Mouse (Mus musculus): ENCODE measurements around the gene Gabarapl2. TPM values are rescaled to one million over a fixed set of nuclear protein-coding genes. Genes with fewer than 3 reads are reported as not detected.

Gabarapl2 gene
- polyA plus RNA-seq, 1 experiment from 2014 or later, result 525 TPM

DNA sequence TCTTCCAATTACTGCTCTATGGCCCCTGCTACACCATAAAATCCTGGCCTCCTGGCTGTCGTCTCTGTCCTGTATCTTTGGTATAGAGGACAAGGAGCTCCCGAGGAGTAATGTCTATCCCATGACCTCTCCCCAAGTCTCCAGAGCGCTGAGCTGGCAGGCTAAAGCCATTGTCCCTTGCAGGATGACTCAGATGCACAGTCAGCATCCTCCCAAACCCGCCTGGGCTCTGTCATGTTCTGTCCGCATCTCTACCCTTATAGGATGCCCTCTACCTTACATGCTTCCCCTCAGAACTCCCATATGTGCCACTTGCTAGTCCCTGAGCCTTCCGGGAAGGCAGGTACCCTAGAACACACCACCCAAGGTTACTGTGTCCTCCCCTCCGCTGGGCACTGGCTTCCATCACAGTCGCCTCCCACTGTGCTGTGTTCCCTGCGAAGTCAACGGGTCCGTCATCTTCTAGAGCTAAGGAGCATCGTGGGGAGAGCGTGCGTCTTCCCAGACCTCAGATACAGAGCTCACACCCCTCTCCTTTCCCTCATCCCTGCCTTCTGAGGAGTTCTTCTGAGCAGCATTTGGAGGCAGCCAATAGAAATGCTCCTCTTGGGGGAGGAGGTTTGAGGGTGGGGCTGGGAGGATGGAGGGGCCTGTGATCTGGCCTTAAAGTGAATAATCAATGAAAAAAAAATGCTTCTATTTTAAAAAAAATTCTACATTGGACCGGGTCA, 20.3 kb downstream of the Gabarapl2 start:
- no peak for DNase-seq (ENCODE audit: low spot score)
- Histone ChIP-seq H3K4me3 (ENCODE audit: low read depth, low read length) (no peak overlapping the region), H3K27ac (ENCODE audit: low read depth, low read length) (no peak overlapping the region), H3K9me3 (replicated peaks; ENCODE audit: control insufficient read depth, low read length) (no peaks in the 10 kb centered on the region), H3K9ac (ENCODE audit: low read length) (no peak overlapping the region), H3K27me3 (replicated peaks; ENCODE audit: control insufficient read depth, insufficient read depth, low read length) (no peaks in the 10 kb centered on the region), H3K4me2 (ENCODE audit: low read length) (no peak overlapping the region), H3K36me3 (ENCODE audit: control insufficient read depth, insufficient read depth, low read length) (peaks cover 18% of the 10 kb centered on the region), H3K4me1 (ENCODE audit: control insufficient read depth, insufficient read depth, low read length) (no peaks in the 10 kb centered on the region)
- ATAC-seq, result no peak
- 73% methylated on average over 15 of the region's 15 CpGs for WGBS

DNA sequence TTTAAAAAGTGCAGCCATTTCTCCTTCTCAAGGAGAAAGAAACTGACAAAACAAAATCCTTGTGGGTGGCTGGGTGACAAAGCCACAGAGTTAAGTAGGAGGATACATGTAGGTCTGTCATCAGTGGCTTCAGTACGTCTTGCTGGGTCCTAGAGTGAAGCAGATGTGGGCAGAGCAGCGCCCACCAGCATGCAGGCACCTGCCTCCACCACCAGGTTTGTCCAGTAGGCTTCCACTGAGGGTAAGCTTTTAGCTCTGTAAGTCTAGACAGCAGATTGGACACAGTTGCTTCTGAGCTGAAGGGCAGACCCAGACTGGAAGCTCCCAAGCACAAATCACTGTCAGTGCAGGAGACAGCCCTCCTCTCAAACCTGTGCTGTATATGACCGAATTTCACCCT, 20.8 kb downstream of the Gabarapl2 start:
- H3K36me3 ChIP-seq (ENCODE audit: control insufficient read depth, insufficient read depth, low read length), result peaks cover 13% of the 10 kb centered on the region
- WGBS, result 71% methylated on average over 3 of the region's 3 CpGs
- no peak overlapping the region for H3K4me3 ChIP-seq (ENCODE audit: low read depth, low read length)
- no peak for DNase-seq (ENCODE audit: low spot score)
- H3K4me2 ChIP-seq (ENCODE audit: low read length), result no peak overlapping the region
- H3K9me3 ChIP-seq (replicated peaks; ENCODE audit: control insufficient read depth, low read length), result no peaks in the 10 kb centered on the region
- H3K4me1 ChIP-seq (ENCODE audit: control insufficient read depth, insufficient read depth, low read length), result no peaks in the 10 kb centered on the region
- H3K27me3 ChIP-seq (replicated peaks; ENCODE audit: control insufficient read depth, insufficient read depth, low read length), result no peaks in the 10 kb centered on the region
- H3K27ac ChIP-seq (ENCODE audit: low read depth, low read length), result no peak overlapping the region
- H3K9ac ChIP-seq (ENCODE audit: low read length), result no peak overlapping the region
- ATAC-seq, result no peak

- Histone ChIP-seq H3K9me3 (replicated peaks; ENCODE audit: control insufficient read depth, low read length) (no peaks in the 10 kb centered on the region), H3K4me3 (ENCODE audit: low read depth, low read length) (no peak overlapping the region), H3K27me3 (replicated peaks; ENCODE audit: control insufficient read depth, insufficient read depth, low read length) (no peaks in the 10 kb centered on the region), H3K27ac (ENCODE audit: low read depth, low read length) (no peak overlapping the region), H3K4me2 (ENCODE audit: low read length) (no peak overlapping the region), H3K4me1 (ENCODE audit: control insufficient read depth, insufficient read depth, low read length) (no peaks in the 10 kb centered on the region), H3K36me3 (ENCODE audit: control insufficient read depth, insufficient read depth, low read length) (peaks cover 6% of the 10 kb centered on the region; the same call in 1 of the 2 replicates), H3K9ac (ENCODE audit: low read length) (no peak overlapping the region)
- 70% methylated on average over 1 of the region's 1 CpGs for WGBS
- no peak for ATAC-seq
- DNase-seq (ENCODE audit: low spot score), result no peak
Observed at GRCm38 (mm10) chr8:111962589-111962988, 22.1 kb downstream of the Gabarapl2 start.

- DNase-seq (ENCODE audit: low spot score) (no peak), ATAC-seq (no peak)
- Histone ChIP-seq H3K36me3 (ENCODE audit: control insufficient read depth, insufficient read depth, low read length) (peaks cover 8% of the 10 kb centered on the region; the same call in 1 of the 2 replicates), H3K4me2 (ENCODE audit: low read length) (no peak overlapping the region), H3K27me3 (replicated peaks; ENCODE audit: control insufficient read depth, insufficient read depth, low read length) (no peaks in the 10 kb centered on the region), H3K9ac (ENCODE audit: low read length) (no peak overlapping the region), H3K27ac (ENCODE audit: low read depth, low read length) (no peak overlapping the region), H3K9me3 (replicated peaks; ENCODE audit: control insufficient read depth, low read length) (no peaks in the 10 kb centered on the region), H3K4me1 (ENCODE audit: control insufficient read depth, insufficient read depth, low read length) (no peaks in the 10 kb centered on the region), H3K4me3 (ENCODE audit: low read depth, low read length) (no peak overlapping the region)
- 66% methylated on average over 10 of the region's 10 CpGs for WGBS
Observed at GRCm38 (mm10) chr8:111963091-111963490, 22.6 kb downstream of the Gabarapl2 start.

DNA sequence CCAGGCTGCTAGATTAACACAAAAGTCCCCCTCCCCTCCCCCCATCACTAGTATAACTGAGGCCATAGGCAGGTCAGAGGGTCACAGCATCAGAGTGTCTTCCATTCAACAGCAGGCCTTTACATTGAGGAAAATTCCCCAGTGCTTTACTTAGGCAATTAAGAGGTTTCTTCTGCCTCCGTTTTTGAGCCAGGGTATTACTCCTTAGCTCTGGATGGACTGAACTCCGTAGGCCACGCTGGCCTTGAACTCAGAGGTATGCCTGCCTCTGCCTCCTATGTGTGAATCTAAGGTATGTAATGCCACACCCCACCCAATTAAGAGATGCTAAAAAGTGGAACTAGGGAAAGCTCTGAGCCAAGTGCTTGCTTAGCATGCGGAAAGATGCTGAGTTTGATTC, 23.0 kb downstream of the Gabarapl2 start:
- Histone ChIP-seq H3K27me3 (replicated peaks; ENCODE audit: control insufficient read depth, insufficient read depth, low read length) (no peaks in the 10 kb centered on the region), H3K4me2 (ENCODE audit: low read length) (no peak overlapping the region), H3K9ac (ENCODE audit: low read length) (no peak overlapping the region), H3K4me1 (ENCODE audit: control insufficient read depth, insufficient read depth, low read length) (no peaks in the 10 kb centered on the region), H3K4me3 (ENCODE audit: low read depth, low read length) (no peak overlapping the region), H3K36me3 (ENCODE audit: control insufficient read depth, insufficient read depth, low read length) (peaks cover 8% of the 10 kb centered on the region; the same call in 1 of the 2 replicates), H3K27ac (ENCODE audit: low read depth, low read length) (no peak overlapping the region), H3K9me3 (replicated peaks; ENCODE audit: control insufficient read depth, low read length) (no peaks in the 10 kb centered on the region)
- no peak for ATAC-seq
- WGBS, result 83% methylated on average over 4 of the region's 4 CpGs
- no peak for DNase-seq (ENCODE audit: low spot score)

DNA sequence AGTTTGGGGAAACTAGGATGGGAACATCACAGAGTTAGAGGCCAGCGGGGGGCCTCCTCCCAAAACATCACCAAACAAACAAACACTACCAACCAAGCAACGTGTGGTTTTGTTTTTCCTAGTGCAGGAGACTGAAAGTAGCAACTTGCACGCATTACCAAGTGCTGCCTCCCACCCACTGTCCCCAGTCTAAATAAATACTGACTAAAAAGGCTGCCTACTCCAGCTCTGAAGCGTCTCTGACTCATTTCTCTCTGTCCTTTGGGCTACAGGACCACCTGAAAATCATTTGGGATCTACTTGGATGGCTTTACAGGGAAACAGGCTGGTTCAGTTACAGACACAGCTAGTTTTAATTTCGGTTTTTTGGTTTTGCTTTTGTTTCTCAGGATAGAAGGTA, 23.8 kb downstream of the Gabarapl2 start:
- H3K4me2 ChIP-seq (ENCODE audit: low read length), result no peak overlapping the region
- no peak overlapping the region for H3K4me3 ChIP-seq (ENCODE audit: low read depth, low read length)
- no peaks in the 10 kb centered on the region for H3K27me3 ChIP-seq (replicated peaks; ENCODE audit: control insufficient read depth, insufficient read depth, low read length)
- no peaks in the 10 kb centered on the region for H3K9me3 ChIP-seq (replicated peaks; ENCODE audit: control insufficient read depth, low read length)
- H3K36me3 ChIP-seq (ENCODE audit: control insufficient read depth, insufficient read depth, low read length), result peaks cover 8% of the 10 kb centered on the region; the same call in 1 of the 2 replicates
- H3K4me1 ChIP-seq (ENCODE audit: control insufficient read depth, insufficient read depth, low read length), result no peaks in the 10 kb centered on the region
- no peak overlapping the region for H3K9ac ChIP-seq (ENCODE audit: low read length)
- ATAC-seq (no peak), DNase-seq (ENCODE audit: low spot score) (no peak)
- H3K27ac ChIP-seq (ENCODE audit: low read depth, low read length), result no peak overlapping the region
- whole genome bisulfite sequencing, result 74% methylated on average over 5 of the region's 5 CpGs

GRCm38 (mm10) chr8:111964849-111965561, 24.5 kb downstream of the Gabarapl2 start:
- ATAC-seq (no peak), DNase-seq (ENCODE audit: low spot score) (no peak)
- H3K36me3 ChIP-seq (ENCODE audit: control insufficient read depth, insufficient read depth, low read length), result peaks cover 8% of the 10 kb centered on the region; the same call in 1 of the 2 replicates
- WGBS, result 86% methylated on average over 7 of the region's 7 CpGs
- H3K4me3 ChIP-seq (ENCODE audit: low read depth, low read length), result no peak overlapping the region
- no peak overlapping the region for H3K9ac ChIP-seq (ENCODE audit: low read length)
- H3K4me1 ChIP-seq (ENCODE audit: control insufficient read depth, insufficient read depth, low read length), result no peaks in the 10 kb centered on the region
- H3K4me2 ChIP-seq (ENCODE audit: low read length), result no peak overlapping the region
- no peaks in the 10 kb centered on the region for H3K9me3 ChIP-seq (replicated peaks; ENCODE audit: control insufficient read depth, low read length)
- H3K27ac ChIP-seq (ENCODE audit: low read depth, low read length), result no peak overlapping the region
- H3K27me3 ChIP-seq (replicated peaks; ENCODE audit: control insufficient read depth, insufficient read depth, low read length), result no peaks in the 10 kb centered on the region

GRCm38 (mm10) chr8:111967246-111967870, 26.9 kb downstream of the Gabarapl2 start:
- Histone ChIP-seq H3K4me2 (ENCODE audit: low read length) (no peak overlapping the region), H3K27me3 (replicated peaks; ENCODE audit: control insufficient read depth, insufficient read depth, low read length) (no peaks in the 10 kb centered on the region), H3K27ac (ENCODE audit: low read depth, low read length) (no peak overlapping the region), H3K9me3 (replicated peaks; ENCODE audit: control insufficient read depth, low read length) (no peaks in the 10 kb centered on the region), H3K9ac (ENCODE audit: low read length) (no peak overlapping the region), H3K4me3 (ENCODE audit: low read depth, low read length) (no peak overlapping the region), H3K4me1 (ENCODE audit: control insufficient read depth, insufficient read depth, low read length) (no peaks in the 10 kb centered on the region), H3K36me3 (ENCODE audit: control insufficient read depth, insufficient read depth, low read length) (peaks cover 11% of the 10 kb centered on the region; the same call in 1 of the 2 replicates)
- DNase-seq (ENCODE audit: low spot score) (no peak), ATAC-seq (no peak)
- 93% methylated on average over 5 of the region's 5 CpGs for WGBS

Measured in forebrain, embryonic 14.5 days (tissue).